Mouse (Mus musculus): ENCODE data around the gene Adgrv1.

Adgrv1 gene

DNA sequence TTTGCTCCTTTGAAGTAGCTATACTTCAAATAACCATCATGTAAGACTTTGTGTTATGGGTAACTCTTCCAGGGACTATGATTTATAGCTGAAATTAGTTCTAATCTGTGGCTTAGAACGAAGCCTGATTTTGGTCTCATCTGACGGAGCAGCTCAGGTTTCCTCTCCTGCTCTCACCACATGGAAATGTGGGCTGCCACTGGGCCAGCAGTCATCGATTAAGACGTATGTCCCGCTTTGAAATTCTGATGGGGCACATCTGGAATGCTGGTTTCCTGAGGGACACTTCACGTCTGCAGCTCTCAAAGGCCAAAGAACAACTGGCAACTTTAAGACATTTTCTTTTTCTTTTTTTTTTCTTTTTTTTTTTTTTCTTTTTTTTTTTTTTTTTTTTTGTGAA, 207.8 kb downstream of the Adgrv1 start:
- no peak for DNase-seq (ENCODE audit: low read depth, low spot score)

GRCm38 (mm10) chr13:81424002-81424401, 209.0 kb downstream of the Adgrv1 start:
- peak; percentile 87 for DNase-seq (ENCODE audit: low read depth, low spot score)

- DNase-seq (ENCODE audit: low read depth, low spot score): no peak
Measured at GRCm38 (mm10) chr13:81407881-81408460, 225.0 kb downstream of the Adgrv1 start.

DNA sequence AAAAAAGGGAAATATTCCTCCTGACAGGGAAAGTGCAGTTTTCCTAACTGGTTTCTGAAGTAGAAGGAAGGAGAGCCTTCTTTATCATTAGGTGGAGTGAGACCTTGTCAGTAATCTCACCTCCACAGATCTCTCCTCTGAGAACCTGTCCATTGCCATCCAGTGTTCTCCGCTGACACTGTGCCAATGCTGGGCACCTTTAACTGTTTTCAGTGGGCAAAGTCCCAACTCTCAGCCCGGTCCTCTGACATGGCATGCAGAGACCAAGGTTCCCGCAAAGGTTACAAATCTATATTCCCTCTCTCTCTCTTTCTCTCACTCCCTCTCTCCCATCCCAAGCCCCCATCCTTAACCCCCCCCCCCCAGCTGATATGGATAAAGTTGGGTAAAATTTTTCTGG, 230.1 kb downstream of the Adgrv1 start:
- no peak for DNase-seq (ENCODE audit: low read depth, low spot score)

GRCm38 (mm10) chr13:81402191-81402590, 230.8 kb downstream of the Adgrv1 start:
- no peak for DNase-seq (ENCODE audit: low read depth, low spot score)

DNA sequence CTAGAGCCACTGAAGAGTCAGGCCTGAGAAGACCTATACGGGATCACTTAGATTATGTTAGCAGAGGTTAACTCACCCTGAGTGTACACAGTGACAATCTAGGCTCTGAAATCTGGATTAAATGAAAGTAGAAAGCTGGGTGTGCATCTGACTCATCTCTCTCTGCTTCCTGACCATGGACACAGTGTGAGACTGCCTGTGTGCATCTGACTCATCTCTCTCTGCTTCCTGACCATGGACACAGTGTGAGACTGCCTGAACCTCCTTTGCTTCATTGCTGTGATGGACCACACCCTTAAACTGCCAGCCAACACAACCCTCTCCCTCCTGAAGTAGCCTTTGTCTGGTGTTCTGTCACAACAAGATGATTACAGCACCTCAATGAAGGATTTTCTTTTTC, 231.2 kb downstream of the Adgrv1 start:
- no peak for DNase-seq (ENCODE audit: low read depth, low spot score)

GRCm38 (mm10) chr13:81385597-81386362, 247.2 kb downstream of the Adgrv1 start:
- DNase-seq (ENCODE audit: low read depth, low spot score): no peak

GRCm38 (mm10) chr13:81381835-81382234, 251.1 kb downstream of the Adgrv1 start:
- no peak for DNase-seq (ENCODE audit: low read depth, low spot score)

DNA sequence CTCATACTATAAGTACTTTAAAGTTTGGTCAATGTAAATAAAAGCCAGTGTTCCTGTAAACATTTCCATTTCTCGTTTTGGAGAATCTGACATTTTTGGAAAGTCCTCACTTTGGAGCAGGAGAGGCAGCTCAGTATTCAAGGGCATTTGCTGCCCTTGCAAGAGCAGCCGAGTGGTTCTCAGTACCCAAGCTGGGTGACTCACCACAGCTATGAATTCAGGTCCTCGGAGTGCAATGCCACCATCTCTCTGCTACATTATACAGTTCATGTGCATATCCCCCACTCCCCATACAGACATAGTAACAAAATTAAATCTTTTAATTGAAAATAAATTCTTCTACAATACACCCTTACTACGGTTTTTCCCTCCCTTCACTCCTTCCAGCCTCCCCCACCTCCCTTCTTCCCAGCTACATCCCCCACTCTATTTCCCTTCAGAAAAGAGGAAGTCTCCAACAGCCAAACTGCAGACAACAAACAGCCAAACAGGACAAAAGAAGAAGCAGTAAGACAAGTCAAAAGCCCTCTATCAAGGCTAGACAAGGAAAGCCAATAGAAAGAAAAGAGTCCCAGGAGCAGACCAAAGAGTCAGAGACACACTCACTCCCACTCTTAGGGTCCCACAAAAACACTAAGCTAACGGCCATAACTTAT, 262.0 kb downstream of the Adgrv1 start:
- no peak for DNase-seq (ENCODE audit: low read depth, low spot score)

DNA sequence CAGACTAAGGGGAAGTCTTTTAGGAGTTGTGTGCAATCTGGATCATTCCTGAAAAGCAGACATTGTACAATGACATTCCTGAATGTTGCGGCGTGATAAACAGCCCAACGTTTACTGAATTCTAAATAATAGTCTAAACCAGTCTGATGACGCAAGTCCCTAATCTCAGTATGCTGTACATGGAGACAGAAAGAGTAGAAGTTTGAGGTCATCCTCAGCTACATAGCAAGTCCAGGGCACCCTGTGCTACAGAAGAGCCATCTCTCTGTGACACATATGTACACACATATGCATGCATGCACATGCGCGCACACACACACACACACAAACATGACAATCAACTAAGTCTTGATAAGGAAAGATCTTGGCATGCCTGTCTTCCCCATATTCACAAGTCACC, 262.8 kb downstream of the Adgrv1 start:
- DNase-seq (ENCODE audit: low read depth, low spot score): no peak

GRCm38 (mm10) chr13:81369564-81369963, 263.4 kb downstream of the Adgrv1 start:
- DNase-seq (ENCODE audit: low read depth, low spot score): no peak

DNA sequence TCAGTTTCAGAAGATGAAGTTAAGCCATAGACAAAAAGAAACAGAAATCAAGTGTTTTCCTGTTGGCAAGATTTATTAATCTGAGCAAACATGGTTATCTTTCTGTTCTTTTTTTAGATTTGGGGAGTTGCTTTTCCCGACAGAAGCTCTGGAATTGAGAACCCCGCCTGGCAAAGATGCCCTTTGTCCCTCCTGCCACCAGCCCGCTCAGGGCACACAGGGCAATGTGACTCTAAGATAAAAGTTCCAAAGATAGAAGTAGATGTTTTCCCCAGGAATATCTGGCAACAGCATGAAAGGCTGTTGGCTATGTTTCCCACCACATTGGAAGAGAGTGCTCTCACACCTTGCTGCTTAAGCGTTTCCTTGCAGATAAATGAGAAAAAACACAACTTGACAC, 264.0 kb downstream of the Adgrv1 start:
- DNase-seq (ENCODE audit: low read depth, low spot score): no peak

- DNase-seq (ENCODE audit: low read depth, low spot score): no peak
Measured at GRCm38 (mm10) chr13:81367681-81368376, 265.1 kb downstream of the Adgrv1 start.

DNA sequence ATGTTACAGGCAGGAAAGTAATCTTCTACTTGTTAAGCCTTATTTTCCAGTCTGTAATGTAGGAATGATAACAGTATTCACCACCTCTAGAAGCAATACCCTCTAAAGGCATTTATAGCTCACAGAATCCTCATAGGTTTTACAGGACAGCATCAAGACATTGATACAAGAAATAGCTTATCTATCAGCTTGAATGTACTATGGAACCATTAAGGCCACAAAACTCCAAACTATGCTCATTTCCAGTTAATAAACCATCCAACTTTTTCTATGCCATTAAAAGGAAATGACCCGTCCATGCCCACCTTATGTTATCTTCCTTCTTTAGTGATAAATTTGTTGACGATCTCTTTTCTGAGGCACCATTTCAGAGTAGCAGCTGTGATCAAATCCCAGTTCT, 272.6 kb downstream of the Adgrv1 start:
- no peak for DNase-seq (ENCODE audit: low read depth, low spot score)

- no peak for DNase-seq (ENCODE audit: low read depth, low spot score)
Measured at GRCm38 (mm10) chr13:81358766-81359165, 274.2 kb downstream of the Adgrv1 start.

DNA sequence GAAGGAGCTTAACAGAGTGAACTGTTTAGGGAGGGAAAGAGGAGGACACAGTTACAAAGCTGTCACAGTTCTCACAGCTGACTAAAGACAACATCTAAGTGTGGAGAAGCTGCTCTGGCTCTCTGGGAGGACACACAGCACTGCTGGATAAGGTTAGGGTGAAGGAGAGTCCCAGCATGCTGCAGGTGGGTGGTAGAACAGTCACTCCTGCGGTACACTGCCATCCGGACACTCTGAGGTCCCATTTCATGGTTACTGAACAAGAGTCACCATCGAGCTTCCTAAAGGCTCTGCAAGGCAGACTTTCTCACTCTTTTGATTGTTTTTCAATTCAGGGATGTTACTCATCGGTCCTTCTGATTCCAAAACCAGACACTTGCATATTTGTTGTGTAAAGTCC, 274.6 kb downstream of the Adgrv1 start:
- no peak for DNase-seq (ENCODE audit: low read depth, low spot score)

- DNase-seq (ENCODE audit: low read depth, low spot score): no peak
Measured at GRCm38 (mm10) chr13:81357215-81357614, 275.7 kb downstream of the Adgrv1 start.

GRCm38 (mm10) chr13:81354587-81354986, 278.4 kb downstream of the Adgrv1 start:
- DNase-seq (ENCODE audit: low read depth, low spot score): no peak

- DNase-seq (ENCODE audit: low read depth, low spot score): no peak
Measured at GRCm38 (mm10) chr13:81352296-81352695, 280.7 kb downstream of the Adgrv1 start.

- peak; percentile 20 for DNase-seq (ENCODE audit: low read depth, low spot score)
Measured at GRCm38 (mm10) chr13:81351462-81352155, 281.3 kb downstream of the Adgrv1 start.

DNA sequence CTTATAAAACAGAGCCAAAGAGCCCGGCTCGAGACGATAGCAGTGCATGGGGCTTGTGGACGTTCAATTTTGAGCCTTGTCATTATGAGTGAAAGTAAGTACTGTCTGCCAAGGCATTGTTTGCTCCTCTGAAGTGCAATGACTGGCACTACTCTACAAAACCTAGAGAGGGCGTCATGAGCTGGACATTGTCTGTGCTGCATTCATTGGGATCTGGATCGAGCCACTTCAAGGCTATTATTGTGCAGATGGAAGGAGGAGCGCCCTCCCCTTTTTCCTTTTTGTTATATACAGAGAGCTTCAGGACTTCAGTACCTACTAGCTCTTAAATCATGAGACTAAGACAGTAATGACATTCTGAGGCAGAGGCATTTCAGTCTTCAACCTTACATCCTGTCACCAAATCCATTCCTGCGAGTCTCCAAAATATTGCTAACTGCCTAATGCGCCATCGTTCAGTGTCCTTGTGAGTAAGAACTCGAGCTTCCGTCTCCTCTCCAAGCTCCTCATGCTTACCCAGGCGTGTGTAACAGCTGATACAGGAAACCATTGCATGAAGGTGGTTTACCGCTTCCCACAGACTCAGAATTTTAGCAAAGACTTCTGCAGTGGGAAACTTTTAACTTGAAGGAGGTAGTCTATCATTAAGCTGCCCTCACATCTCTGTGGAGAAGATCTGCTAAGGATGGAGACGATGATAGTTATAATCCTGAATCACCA, 285.5 kb downstream of the Adgrv1 start:
- peak; percentile 82 for DNase-seq (ENCODE audit: low read depth, low spot score)

Measured in ZHBTc4 (cell line).